27 mouse cellular contexts compared by ENCODE assay signal in the genomic region with DNA sequence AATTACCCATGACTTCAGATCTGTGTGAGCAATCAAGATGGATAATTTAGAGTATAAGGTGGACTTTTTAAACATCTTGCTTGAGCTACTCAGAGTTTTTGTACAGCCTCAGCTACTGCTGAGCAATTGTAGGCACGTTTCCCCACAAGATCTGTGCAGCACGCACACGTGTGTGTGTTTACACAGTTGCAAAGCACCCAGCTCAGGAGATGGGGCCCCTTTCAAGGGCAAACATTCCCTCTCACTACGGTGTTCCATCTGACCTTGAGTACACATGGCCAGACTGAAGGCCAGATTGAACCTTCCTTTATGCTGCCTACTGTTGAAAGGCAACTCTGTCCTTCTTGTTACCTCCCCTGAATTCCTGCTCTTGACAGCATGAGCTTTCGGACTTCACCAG. TPM values are rescaled to one million over a fixed set of nuclear protein-coding genes. Genes with fewer than 3 reads are reported as not detected.
DNase-seq lines count a peak whose midpoint lies in the region; ATAC-seq and TF ChIP-seq lines count a peak whose summit lies in the region.
"Had no signal": no experiment of that assay in that cellular context is flagged by ENCODE, and none has a peak within 500 bp of the region (broad histone marks: within the 10 kb centered on the region; RNA-seq: fewer than 3 reads in every experiment).

No protein-coding gene starts in this region.

- H3K27ac ChIP-seq in heart, embryonic 10.5 days, result no peak overlapping the region
- H3K27ac ChIP-seq in stomach, postnatal 0 days (replicated peaks), result no peak overlapping the region
- no peak overlapping the region for H3K27ac ChIP-seq in lung, postnatal 0 days (ENCODE audit: low read length)
- H3K27ac ChIP-seq: embryonic facial prominence, embryonic 12.5 days; hindbrain, embryonic 15.5 days; limb, embryonic 13.5 days; liver, embryonic 13.5 days; midbrain, embryonic 15.5 days had no signal

- DNase-seq in adrenal gland, adult 2 months, result peak; percentile 8
- DNase-seq in adrenal gland, adult 8-10 months, result no peak
- DNase-seq in heart, embryonic 10.5 days (ENCODE audit: low spot score), result peak; percentile 31
- DNase-seq in heart, postnatal 14 days, result no peak
- peak; percentile 15 to 17 for DNase-seq in right cerebral cortex, postnatal 10 days (ENCODE audit: low spot score in 2 of 2)
- no peak for DNase-seq in right cerebral cortex, postnatal 36 days (ENCODE audit: low spot score in 2 of 2)
- peak; percentile 38 for DNase-seq in stomach, postnatal 0 days (ENCODE audit: low spot score)
- DNase-seq in lung, postnatal 0 days (ENCODE audit: low spot score), result no peak
- DNase-seq: kidney, postnatal 25 days; liver, embryonic 13.5 days; lung, embryonic 14.5 days; lung, postnatal 36 days; right cerebral cortex, postnatal 14 days; spleen, adult 18-20 months; thymus, postnatal 14 days had no signal

- no peaks in the 10 kb centered on the region for H3K9me3 ChIP-seq in heart, embryonic 10.5 days
- H3K9me3 ChIP-seq in stomach, postnatal 0 days (ENCODE audit: control insufficient read depth, low read length), result no peaks in the 10 kb centered on the region
- no peaks in the 10 kb centered on the region for H3K9me3 ChIP-seq in lung, postnatal 0 days (ENCODE audit: low read length)
- H3K9me3 ChIP-seq: embryonic facial prominence, embryonic 12.5 days; hindbrain, embryonic 15.5 days; limb, embryonic 13.5 days; liver, embryonic 13.5 days; midbrain, embryonic 15.5 days had no signal

- TF ChIP-seq EP300 in stomach, postnatal 0 days (optimal IDR thresholded peaks at IDR 0.05), result no peak
- no peak for TF ChIP-seq EP300 in lung, postnatal 0 days (IDR thresholded peaks at IDR 0.05)

- H3K9ac ChIP-seq in stomach, postnatal 0 days (ENCODE audit: low read length), result no peak overlapping the region
- no peak overlapping the region for H3K9ac ChIP-seq in lung, postnatal 0 days (replicated peaks; ENCODE audit: low read depth)
- H3K9ac ChIP-seq: embryonic facial prominence, embryonic 12.5 days; hindbrain, embryonic 15.5 days; limb, embryonic 13.5 days; liver, embryonic 13.5 days; lung, embryonic 14.5 days; midbrain, embryonic 15.5 days had no signal

- H3K27me3 ChIP-seq in heart, embryonic 10.5 days (ENCODE audit: insufficient read depth, poor library complexity, severe bottlenecking), result peaks cover 70% of the 10 kb centered on the region
- H3K27me3 ChIP-seq in stomach, postnatal 0 days (ENCODE audit: control insufficient read depth, insufficient read depth, low read length), result peaks cover 26% of the 10 kb centered on the region; the same call in 1 of the 2 replicates
- H3K27me3 ChIP-seq in lung, postnatal 0 days (replicated peaks; ENCODE audit: insufficient read depth, low read length), result peaks cover 28% of the 10 kb centered on the region

- intact Hi-C loops in heart, postnatal 14 days (cut with DNase I), result no loop called here

- no peaks in the 10 kb centered on the region for H3K36me3 ChIP-seq in heart, embryonic 10.5 days
- no peaks in the 10 kb centered on the region for H3K36me3 ChIP-seq in stomach, postnatal 0 days (ENCODE audit: control insufficient read depth, insufficient read depth, low read length)
- no peaks in the 10 kb centered on the region for H3K36me3 ChIP-seq in lung, postnatal 0 days (ENCODE audit: insufficient read depth, low read length)
- H3K36me3 ChIP-seq: embryonic facial prominence, embryonic 12.5 days; hindbrain, embryonic 15.5 days; limb, embryonic 13.5 days; liver, embryonic 13.5 days; midbrain, embryonic 15.5 days had no signal

- H3K4me2 ChIP-seq in stomach, postnatal 0 days (replicated peaks; ENCODE audit: low read depth), result no peak overlapping the region
- H3K4me2 ChIP-seq in lung, postnatal 0 days (replicated peaks; ENCODE audit: low read depth, low read length), result no peak overlapping the region
- H3K4me2 ChIP-seq: embryonic facial prominence, embryonic 12.5 days; hindbrain, embryonic 15.5 days; limb, embryonic 13.5 days; liver, embryonic 13.5 days; lung, embryonic 14.5 days; midbrain, embryonic 15.5 days had no signal

- no peak for TF ChIP-seq CTCF in stomach, postnatal 0 days (IDR thresholded peaks at IDR 0.05; ENCODE audit: low read depth)
- TF ChIP-seq CTCF in lung, postnatal 0 days (IDR thresholded peaks at IDR 0.05), result no peak

- no peak overlapping the region for H3K4me3 ChIP-seq in heart, embryonic 10.5 days
- H3K4me3 ChIP-seq in stomach, postnatal 0 days (ENCODE audit: low read depth, low read length), result no peak overlapping the region
- no peak overlapping the region for H3K4me3 ChIP-seq in lung, postnatal 0 days (ENCODE audit: low read depth, low read length)
- H3K4me3 ChIP-seq: embryonic facial prominence, embryonic 12.5 days; hindbrain, embryonic 15.5 days; limb, embryonic 13.5 days; liver, embryonic 13.5 days; midbrain, embryonic 15.5 days had no signal

- peak; percentile 79 for ATAC-seq in stomach, postnatal 0 days (ENCODE audit: low FRiP score, low TSS enrichment)
- ATAC-seq in lung, postnatal 0 days, result no peak
- ATAC-seq: CD4-positive, CD25-positive, alpha-beta regulatory T cell, adult 4 months; forebrain, embryonic 14.5 days; midbrain, embryonic 15.5 days had no signal

- WGBS in heart, embryonic 10.5 days, result 71% methylated on average over 5 of the region's 5 CpGs
- 35% methylated on average over 5 of the region's 5 CpGs for WGBS in stomach, postnatal 0 days
- WGBS in lung, postnatal 0 days, result 33% methylated on average over 5 of the region's 5 CpGs

- H3K4me1 ChIP-seq in heart, embryonic 10.5 days, result peaks cover 17% of the 10 kb centered on the region
- H3K4me1 ChIP-seq in stomach, postnatal 0 days (replicated peaks; ENCODE audit: control insufficient read depth, insufficient read depth), result 0 out of 2 replicates have a peak, but pooled peaks cover 5% of the 10 kb centered on the region
- no peaks in the 10 kb centered on the region for H3K4me1 ChIP-seq in lung, postnatal 0 days (ENCODE audit: insufficient read depth, low read depth, low read length)

RNA-seq across cellular contexts. Expression of a gene that starts 4.5 kb away (rescaled TPM):
- under 1 TPM; 0.28 to 0.66 TPM for total RNA-seq in adrenal gland, adult 2 months (2021)
- 0.72 and 1.2 TPM in 2 replicates for polyA plus RNA-seq in adrenal gland, adult 2 months (2012; rRNA removed)
- total RNA-seq in adrenal gland, adult 8-10 months (2022), result under 1 TPM; 0.14 to 0.54 (median 0.19) TPM
- 0.06 TPM in 1 of 2 replicates, not detected in the other for polyA plus RNA-seq in heart, embryonic 10.5 days (2016; fragmentation: Nextera tagmentation; extraction: Ambion mirVana)
- total RNA-seq in heart, postnatal 14 days (2021), result not detected
- polyA plus RNA-seq in stomach, postnatal 0 days (2015; fragmentation: Nextera tagmentation; extraction: Ambion mirVana), result 0.10 and 0.15 TPM in 2 replicates
- polyA plus RNA-seq in lung, postnatal 0 days (2015; fragmentation: Nextera tagmentation; extraction: Ambion mirVana), result 0.81 and 0.83 TPM in 2 replicates
- total RNA-seq: gastrocnemius, adult 8-10 months; megakaryocyte-erythroid progenitor cell, adult 5-6 weeks; neutrophil, adult 5-6 weeks had no signal
- polyA plus RNA-seq: CD4-positive, CD25-positive, alpha-beta regulatory T cell, adult 4 months; heart, embryonic 16.5 days; intestine, embryonic 14.5 days; kidney, embryonic 14.5 days; limb, embryonic 13.5 days; lung, embryonic 14.5 days had no signal

Comparison
In these comparisons a context has a peak if more than half of its experiments do, and no peak if none do; other contexts are left out.
1. DNase-seq: peak in adrenal gland, adult 2 months (single experiment), heart, embryonic 10.5 days (single experiment), right cerebral cortex, postnatal 10 days (2 of 2) and stomach, postnatal 0 days (single experiment); none in adrenal gland, adult 8-10 months (single experiment), heart, postnatal 14 days (0 of 2), right cerebral cortex, postnatal 36 days (0 of 2) and lung, postnatal 0 days (single experiment).